Mouse (Mus musculus) brain, adult 2 months (tissue): ENCODE data around the gene Cxcl3.

Experiments used
- DNase-seq: peaks from one replicate; pipeline ENCODE4 v3.0.0; 2011; ENCODE audit warnings: low read depth, low spot score

The Cxcl3 gene

DNA sequence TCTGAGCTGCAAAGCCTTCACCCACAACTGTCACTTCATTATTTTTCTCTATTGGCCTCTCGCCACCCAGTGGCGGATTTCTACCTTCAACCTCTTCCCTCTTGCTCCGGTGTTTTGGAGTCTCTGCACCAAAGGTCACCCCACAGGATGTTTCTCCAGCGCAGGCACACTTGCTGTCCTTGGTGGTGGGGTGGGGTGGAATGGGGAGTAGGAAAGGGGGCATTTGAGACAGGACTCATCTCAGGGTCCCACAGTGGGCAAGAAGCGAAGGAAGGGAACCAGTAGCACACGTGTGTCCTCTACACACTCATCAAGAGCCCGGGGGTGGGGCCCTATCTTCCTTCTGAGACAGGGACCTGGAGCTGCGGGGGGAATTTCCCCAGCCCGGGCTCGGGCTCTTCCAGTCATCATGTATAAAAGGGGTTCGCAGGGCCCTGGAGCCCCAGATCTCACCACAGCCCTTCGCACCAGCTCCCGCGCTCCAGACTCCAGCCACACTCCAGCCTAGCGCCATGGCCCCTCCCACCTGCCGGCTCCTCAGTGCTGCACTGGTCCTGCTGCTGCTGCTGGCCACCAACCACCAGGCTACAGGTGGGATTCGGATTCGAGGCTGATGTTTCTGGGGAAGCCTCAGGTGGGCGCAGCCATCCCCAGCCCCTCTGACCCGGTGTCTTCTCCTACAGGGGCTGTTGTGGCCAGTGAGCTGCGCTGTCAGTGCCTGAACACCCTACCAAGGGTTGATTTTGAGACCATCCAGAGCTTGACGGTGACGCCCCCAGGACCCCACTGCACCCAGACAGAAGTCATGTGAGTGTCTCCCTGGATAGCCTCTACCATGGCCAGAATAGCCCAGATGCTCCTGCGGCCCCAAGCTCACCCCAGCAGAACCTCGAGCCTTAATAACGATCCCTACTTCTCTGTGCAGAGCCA lies at the start of gene Cxcl3:
Gene Cxcl3 (plus strand): TSS at position 445 of the 930 bp plus-strand sequence.
- peak; percentile 17 for DNase-seq

DNA sequence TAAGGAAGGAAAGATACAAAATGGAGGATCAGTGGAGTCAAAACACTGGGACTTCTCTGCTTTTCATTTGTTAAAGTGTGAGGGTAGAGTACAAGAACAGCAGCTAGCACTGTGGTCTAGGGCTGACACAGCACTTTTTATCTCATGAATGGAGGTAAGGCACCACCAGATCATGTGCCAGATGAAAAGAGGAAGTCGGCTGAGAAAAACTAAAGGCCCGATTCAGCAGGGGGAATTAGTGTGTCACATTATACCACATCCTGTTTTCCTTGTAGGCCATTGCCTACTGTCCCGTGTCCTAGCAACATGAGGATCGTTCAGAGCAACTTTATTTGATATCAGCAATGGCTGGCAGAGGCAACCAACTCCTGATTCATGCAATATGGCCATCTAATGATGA lies 43.9 kb upstream of the Cxcl3 start:
- no peak for DNase-seq

DNA sequence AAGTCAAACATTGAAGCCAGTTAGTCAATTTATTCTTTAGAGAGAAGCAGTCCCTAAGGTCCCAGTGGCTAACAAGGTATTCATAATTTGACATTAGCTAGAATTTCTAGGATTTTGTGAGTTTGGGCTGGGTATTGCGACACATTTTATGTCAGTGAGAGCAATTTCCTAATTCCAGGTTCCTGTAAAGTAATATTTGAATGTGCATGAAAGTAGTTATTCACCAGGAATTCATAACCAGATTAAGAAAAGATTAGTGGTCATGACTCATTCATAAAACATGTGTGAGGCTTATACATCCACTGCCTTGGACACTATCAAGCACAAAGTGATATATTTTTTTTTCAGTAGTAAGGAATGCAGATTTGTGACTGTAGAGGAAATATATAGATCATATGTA lies 32.0 kb upstream of the Cxcl3 start:
- no peak for DNase-seq

DNA sequence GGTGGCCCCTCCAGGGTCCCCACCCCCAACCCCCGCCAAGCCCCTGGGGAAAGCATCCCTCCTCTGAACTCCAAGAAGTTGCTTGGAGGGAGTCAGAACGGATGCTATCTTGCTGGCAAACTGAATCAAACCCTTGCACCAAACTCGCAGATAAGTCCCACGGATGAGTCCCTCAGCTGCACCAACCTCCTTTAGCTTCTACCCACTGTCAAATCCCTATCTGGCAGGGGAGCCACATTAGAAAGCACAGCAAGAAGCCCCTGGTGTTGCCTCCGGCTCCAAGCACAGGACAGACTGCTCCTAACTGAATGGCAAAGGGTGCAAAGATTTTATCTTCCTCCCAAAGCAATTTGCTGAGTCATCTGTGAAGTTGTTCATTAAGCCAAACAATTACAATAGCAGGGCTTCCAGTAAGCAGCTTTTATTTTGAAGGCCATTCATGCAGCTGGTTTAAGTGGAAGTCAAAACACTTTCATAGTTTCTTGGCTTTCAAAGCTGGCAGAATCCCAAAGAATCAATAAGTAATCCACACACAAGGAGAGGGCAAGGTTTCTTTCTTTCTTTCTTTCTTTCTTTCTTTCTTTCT lies 27.8 kb upstream of the Cxcl3 start:
- DNase-seq, result peak; percentile 10

DNA sequence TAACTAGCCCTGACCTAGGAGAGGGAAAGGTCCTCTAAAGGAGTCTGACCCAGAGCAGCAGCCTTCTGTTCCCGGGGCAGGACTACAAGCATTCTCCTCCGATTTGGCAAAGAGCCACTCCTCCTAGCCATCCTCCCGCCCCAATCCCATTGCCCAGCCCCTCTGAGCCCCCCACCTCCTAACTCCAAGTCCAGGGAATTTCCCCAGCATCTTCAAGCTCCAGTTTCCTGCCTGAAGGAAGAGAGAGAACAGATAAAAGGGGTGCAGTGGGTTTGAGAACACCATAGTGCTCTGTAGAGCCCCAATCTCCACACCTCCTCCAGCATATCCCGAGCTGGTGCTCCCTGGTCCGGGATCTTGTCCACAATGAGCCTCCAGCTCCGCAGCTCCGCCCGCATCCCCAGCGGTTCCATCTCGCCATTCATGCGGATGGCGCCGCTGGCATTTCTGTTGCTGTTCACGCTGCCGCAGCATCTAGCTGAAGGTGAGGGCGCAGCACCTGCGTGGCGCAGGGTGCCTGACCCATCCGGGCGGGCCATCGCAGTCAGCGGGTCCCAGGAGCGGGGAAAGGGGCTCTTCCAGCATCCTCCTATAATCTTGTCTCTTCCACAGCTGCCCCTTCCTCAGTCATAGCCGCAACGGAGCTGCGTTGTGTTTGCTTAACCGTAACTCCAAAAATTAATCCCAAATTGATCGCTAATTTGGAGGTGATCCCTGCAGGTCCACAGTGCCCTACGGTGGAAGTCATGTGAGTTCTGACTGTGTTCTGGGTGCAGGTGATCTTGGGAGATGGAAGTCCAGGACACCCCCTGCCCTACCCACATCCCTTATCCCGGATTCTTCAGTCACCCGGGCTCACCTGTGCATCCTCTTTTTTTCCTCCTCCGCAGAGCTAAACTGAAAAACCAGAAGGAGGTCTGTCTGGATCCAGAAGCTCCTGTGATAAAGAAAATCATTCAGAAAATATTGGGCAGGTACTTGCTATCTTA lies 26.5 kb upstream of the Cxcl3 start, which contains the start of gene Cxcl5:
Gene Cxcl5 (plus strand): TSS at position 284 of the 989 bp plus-strand sequence.
- DNase-seq, result peak; percentile 35

DNA sequence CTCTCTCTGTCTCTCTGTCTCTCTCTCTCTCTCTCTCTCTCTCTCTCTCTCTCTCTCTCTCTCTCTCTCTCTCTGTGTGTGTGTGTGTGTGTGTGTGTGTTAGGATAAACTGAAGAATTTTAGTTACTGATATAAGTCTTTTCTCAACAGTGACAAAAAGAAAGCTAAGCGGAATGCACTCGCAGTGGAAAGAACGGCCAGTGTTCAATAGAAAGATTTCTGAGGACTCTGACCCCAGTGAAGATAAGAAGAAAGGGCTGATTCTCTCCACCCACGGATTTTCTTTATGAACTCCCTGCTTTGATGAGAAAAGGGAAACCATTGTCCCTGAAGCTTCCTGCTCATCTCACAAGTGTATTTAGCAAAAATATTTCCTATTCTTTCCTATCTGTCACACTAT lies 25.6 kb upstream of the Cxcl3 start:
- no peak for DNase-seq

DNA sequence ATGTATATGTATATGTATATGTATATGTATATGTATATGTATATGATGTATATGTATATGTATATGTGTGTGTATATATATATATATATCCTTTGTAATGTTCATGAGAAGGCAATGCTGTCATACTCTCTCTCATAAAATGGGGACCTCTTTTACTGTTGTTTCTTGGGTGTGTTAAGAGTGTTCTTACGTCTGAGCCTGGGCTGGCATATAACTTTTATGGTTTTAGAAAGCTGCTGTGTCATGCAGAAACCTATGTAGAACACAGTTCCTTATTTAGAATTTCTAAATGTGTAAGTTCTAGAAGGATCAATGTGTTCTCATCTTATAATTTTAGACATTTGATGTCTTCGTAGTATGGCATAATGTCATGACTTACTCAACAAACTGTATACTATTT lies 25.1 kb upstream of the Cxcl3 start:
- no peak for DNase-seq

DNA sequence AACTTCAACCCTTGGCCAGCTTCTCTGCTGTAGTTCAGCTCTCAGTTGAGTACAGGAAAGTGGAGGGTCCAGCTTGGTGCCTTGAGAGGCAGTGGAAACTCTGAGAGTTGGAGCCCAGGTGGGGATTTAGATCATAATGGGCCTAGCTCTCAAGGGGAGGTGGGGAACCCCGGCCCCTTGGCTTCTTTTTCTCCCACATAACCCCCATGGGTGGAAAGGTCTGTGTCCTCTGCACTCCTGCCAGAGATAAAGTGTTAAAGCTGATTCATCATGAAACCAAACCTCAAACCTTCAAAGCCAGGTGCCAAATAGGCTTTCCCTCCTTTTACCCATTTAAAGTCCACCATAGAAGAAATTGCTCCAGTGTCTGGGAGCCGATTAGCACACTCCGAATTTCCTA lies 24.1 kb upstream of the Cxcl3 start:
- no peak for DNase-seq

DNA sequence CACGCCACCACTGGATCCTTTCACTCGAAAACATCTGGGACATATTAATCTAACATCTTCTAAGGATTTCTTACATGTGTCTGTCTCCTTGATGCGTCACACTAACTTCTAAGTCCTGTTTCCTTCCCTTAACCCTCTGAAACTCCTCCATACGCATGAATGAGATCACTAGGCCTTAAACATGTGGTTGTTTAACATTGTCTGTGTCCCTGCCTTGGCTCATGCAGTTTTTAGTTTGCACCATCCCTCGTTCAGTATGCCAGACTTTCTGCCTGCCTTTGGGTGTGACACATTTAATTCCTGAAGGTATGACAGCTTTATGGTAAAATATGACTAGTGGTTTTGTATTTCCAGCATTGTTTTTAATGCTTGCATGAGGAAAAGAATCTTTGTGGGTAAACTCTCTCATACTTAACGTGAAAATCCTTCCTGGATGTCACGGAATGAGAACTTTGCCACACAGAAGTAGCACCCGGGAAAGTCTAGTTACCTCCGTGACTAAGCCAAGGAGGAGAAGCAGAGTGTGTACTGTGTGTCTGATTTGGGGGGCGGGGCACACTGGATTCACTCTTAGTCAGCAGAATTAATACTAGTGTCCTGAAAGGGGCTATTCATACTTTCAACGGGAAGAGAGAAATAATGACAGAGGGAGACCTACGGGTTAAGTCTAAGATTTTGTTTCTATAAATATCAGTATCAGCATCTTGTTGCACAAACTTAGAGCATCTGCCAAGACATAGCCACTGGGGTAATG lies 21.8 kb upstream of the Cxcl3 start:
- DNase-seq, result no peak

DNA sequence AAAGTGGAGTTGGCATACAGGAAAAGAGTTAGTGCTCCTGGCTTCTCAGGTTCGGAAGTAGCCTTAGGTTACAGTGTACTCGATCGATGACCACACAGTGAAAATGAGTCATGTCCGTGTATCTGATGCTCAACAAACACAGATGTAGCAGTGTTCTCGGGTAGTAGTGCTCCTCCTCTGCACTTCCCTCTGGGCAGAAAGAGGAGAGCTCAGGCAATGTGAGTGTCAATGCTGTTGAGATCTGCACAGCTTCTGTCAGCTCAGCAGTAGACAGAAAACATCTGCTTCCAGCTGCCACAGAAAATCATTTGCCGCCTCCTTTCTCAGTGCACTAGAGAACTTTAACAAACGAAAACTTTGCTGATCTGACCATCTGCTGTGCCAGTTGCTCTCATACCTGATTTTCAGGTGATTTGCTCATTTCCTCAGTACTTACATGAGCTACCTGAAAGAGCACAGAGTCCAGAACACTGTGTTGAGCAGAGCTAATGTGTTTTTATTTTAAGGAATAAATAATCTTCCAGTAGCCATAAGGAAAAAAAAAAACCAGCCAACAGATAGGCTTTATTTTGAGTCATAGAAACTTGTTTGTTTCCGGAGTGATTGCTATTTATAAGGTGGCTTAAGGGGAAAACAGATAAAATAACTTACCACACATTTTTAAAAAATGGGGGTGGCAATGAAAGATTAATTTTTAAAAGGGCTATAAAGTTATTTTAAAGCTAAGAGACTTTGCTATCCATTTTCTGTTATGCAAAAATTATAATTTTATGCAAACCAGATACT lies 19.9 kb upstream of the Cxcl3 start:
- DNase-seq, result no peak

DNA sequence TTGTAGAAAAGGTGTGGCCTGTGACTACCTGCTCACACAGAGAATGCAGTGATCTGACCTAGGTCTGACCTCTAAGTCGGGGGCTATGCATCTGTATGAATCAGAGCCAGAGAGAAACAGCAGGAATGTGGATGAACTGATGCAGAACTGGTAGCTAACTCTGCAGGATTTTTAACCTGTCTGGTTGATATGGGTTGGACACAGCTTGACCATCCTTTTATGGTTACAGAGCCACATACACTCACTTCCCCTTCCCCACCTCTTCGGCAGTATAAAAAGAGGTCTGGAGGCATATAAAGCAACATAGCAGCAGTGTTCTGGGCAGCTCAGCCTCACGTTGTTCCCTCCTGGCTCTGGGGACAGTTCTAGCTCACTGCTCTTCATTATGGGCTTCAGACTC lies 17.7 kb upstream of the Cxcl3 start, which contains the start of gene Ppbp:
Gene Ppbp (plus strand): TSS at position 301 of the 400 bp plus-strand sequence.
- no peak for DNase-seq

DNA sequence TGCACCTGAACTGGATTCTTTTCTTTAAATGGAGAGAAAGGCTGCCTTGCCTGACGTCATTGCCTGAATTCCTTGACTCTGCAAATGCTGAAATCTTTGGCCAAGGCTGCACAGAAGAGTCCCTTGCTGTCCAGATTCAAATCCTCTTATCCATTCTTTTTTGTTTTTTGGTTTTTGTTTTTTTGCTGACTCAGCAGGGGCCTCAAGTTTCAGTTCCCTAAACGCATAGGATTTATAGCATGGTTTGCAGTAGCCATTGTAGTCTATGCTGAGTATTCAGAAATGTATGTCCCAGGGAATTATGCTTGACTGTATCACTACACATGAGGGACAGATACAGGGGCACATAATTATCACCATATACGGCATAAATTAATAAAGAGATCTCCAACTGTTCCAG lies 14.5 kb upstream of the Cxcl3 start:
- no peak for DNase-seq

DNA sequence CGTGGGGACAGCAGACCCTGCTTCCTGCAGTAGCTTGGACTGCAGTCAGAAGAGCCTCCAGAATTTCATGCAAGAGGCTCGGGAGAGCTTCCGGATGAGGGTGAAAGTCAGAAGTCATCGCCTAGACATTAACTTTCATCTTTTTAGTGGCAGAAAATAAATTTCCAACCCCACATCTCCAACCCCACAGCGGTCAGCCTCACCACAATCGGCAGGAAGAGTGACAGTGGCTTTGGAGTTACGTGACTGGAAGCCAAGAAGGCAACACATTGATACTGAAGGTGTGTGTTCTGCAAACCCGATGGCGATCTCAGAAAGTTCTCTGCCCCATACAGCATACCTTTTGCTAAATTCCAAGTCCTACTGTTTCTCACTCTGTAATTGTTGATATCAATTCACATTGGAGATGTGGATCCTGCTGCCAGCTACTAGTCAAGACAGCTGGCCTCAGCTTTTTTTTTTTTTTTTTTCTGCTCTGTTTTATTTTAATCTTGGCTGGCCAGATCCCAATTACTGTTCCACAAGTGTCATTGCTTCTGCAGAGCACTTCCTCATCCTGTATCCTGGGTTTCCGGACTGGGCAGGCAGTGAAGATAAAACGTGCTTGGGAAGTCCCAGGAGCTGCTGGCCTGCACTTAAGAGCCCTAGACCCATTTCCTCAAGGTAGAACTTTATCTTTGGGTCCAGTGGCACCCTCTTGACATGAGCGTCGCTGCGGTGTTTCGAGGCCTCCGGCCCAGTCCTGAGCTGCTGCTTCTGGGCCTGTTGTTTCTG lies 13.8 kb upstream of the Cxcl3 start, which contains the start of gene Pf4:
Gene Pf4 (plus strand): TSS at position 556 of the 774 bp plus-strand sequence.
- DNase-seq, result peak; percentile 18

DNA sequence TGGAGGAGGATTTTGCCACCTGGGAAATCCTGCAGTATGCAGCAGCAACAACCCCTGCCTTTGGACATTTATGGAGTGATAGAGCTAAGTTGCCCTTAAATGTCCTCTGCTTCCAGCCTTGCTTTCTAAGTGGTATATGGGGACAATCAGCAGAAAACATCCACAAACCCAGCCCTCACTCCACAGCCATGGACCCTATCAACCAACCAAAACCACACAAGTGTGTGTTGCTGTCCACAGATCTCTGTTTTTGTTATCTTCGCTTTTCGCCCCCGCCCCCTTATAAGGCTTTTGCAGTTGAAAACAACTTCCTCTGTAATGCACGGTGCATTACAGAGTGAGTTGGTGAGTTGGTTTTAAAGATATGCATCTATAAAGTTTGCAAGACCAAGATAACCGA lies 10.3 kb upstream of the Cxcl3 start:
- no peak for DNase-seq

DNA sequence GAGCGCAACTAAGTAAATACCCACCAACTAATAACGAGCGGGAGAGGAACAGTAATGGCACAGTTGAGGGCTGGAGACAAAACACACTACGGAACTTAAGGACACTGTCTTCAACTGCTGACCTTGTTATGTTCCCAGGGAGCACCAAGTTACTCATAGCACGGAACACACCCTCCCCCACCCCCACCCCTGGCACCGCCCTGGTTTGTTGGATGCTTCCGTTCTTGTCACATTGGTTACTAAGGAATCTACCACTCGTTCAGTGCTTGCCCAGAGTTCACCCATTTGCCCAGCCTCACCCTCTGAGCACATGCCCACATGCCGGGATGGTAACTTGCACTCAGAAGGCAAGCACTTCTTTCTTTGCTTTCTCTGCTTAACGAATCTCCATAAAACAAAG lies 8.3 kb upstream of the Cxcl3 start:
- no peak for DNase-seq

DNA sequence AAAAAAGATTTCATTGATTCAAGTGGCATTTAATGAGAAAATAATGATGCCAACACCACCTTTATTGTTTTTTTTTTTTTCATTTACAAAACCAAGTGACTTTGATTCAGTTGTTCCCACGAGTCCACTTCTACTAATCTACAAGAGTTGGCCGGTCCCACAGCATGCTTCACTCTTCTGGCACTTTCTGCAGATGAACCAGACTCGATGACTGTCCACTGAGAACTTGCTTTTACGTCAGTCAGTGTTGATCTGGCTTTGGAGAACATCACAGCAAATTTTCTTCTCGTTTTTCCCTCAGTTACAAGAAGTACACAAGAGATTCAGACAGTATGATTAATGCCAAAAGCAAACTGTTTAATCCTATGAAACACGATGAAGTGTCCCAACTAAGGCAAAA lies 7.0 kb upstream of the Cxcl3 start:
- no peak for DNase-seq

DNA sequence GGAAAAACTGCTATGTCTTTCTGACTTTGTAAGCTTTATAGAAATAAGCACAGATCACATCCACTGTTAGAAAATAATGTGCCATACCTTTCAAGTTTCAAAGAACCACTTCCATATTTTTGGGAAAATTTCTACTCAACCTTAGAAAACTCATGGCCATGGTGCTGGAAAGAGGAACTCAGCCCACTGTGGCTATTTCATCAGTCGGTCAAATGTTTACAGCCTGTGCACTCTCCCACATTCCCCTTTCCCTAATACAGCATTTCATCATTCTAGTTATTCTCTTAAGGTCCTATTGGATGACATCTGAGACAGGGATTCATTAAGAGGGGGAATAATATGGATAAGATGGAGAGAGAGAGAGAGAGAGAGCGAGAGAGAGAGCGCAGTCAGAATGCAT lies 2.2 kb upstream of the Cxcl3 start:
- no peak for DNase-seq

DNA sequence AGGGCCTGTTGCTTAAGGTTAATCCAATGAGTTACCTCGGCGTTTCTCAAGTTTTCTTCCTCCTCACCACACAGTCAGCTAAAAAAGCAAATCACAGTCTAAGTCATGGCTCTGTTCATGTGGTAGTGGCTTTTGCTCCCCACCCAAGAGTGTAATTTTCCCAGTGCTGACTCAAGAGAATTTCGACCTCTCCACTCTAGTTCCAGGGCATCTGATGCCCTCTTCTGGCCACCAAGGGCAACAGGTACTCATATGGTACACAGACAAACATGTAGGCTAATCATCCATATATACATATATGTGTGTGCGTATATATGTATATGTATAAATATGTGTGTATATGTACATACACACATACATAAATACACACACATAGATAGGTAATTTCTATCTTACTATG lies 2.2 kb downstream of the Cxcl3 start:
- no peak for DNase-seq

DNA sequence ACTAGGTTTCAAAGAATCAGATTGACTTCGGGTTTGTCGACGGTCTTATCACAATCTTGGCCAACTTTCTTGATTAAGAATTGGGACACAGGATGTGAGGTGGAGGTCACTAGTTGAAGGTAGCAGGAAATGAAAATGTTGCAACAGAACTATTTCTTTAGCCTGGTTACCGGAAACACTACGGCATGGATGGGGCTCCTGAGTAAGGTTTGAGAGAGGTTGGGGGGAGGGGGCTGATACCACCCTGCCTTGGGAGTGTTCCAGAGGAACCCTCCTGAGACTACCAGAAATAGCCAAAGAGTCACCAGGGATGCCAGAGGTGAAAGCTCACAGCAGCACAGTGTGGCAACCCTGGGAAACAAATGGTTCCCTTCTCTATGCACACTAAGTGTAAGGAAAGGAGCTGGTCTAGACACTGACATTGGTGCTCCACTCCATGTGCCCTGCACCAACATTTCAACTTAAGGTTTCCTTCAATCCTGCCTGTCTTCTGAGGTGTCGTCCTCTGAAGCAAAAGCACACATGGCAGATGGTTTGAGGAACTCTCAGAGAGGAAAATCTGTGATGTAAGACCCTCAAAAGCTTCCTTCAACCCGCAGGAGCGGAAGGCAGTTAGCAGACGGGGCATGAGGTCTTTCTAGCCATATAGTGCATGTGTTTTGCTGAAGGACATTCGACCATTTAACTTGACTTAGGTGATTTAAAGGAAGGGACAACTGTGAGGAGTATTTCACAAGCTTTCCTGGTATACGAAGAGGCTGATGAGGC lies 3.6 kb downstream of the Cxcl3 start:
- DNase-seq, result no peak
